Mouse (Mus musculus) embryonic facial prominence, embryonic 10.5 days (tissue): Measurements from ENCODE around the gene Adamtsl4. TPM values are rescaled to one million over a fixed set of nuclear protein-coding genes. Genes with fewer than 3 reads are reported as not detected.

Source experiments
- DNase-seq: peaks from one replicate; pipeline ENCODE4 v3.0.0-alpha.2; 2017; ENCODE audit warnings: low spot score
- H3K27ac ChIP-seq: fragments of 300-500 bp; sonication (generic); replicated peaks from 2 replicates; pipeline ENCODE4 v1.5.1; 2016; ENCODE audit warnings: mild to moderate bottlenecking
- H3K27me3 ChIP-seq: fragments of 300-500 bp; sonication (generic); replicated peaks from 2 replicates; pipeline ENCODE4 v1.6.1; 2016; ENCODE audit warnings: low read depth, mild to moderate bottlenecking; ENCODE audit not compliant: poor library complexity, severe bottlenecking
- H3K36me3 ChIP-seq: fragments of 300-500 bp; sonication (generic); replicated peaks from 2 replicates; pipeline ENCODE4 v1.6.1; 2016; ENCODE audit warnings: mild to moderate bottlenecking, moderate library complexity
- H3K4me1 ChIP-seq: fragments of 300-500 bp; sonication (generic); 2 replicates; pipeline ENCODE4 v1.6.1; 2016
- H3K4me3 ChIP-seq: fragments of 300-500 bp; sonication (generic); 2 replicates; pipeline ENCODE4 v1.5.1; 2016; ENCODE audit warnings: mild to moderate bottlenecking, moderate library complexity
- H3K9me3 ChIP-seq: fragments of 300-500 bp; sonication (generic); 2 replicates; pipeline ENCODE4 v1.6.1; 2016; ENCODE audit warnings: mild to moderate bottlenecking
- WGBS: fragments of 180-500 bp; shearing (Covaris S2); methylation state at CpG from one replicate; pipeline ENCODE4 v1.1.7; 2016; 5-methylcytosine and 5-hydroxymethylcytosine counted together
- microRNA-seq: library from miRNA; unstranded; fragments of <30 nt; microRNA quantifications from one replicate; pipeline ENCODE4, GENCODE M21; 2017
- polyA plus RNA-seq: library from polyadenylated mRNA; unstranded; fragments of >200 nt; fragmentation: Nextera tagmentation; extraction: Ambion mirVana; gene quantifications from 2 replicates; pipeline ENCODE4 v1.2.1, GENCODE M21; 2016

The Adamtsl4 gene
- polyA plus RNA-seq, 1 experiment from 2014 or later = 1.00 TPM

DNA sequence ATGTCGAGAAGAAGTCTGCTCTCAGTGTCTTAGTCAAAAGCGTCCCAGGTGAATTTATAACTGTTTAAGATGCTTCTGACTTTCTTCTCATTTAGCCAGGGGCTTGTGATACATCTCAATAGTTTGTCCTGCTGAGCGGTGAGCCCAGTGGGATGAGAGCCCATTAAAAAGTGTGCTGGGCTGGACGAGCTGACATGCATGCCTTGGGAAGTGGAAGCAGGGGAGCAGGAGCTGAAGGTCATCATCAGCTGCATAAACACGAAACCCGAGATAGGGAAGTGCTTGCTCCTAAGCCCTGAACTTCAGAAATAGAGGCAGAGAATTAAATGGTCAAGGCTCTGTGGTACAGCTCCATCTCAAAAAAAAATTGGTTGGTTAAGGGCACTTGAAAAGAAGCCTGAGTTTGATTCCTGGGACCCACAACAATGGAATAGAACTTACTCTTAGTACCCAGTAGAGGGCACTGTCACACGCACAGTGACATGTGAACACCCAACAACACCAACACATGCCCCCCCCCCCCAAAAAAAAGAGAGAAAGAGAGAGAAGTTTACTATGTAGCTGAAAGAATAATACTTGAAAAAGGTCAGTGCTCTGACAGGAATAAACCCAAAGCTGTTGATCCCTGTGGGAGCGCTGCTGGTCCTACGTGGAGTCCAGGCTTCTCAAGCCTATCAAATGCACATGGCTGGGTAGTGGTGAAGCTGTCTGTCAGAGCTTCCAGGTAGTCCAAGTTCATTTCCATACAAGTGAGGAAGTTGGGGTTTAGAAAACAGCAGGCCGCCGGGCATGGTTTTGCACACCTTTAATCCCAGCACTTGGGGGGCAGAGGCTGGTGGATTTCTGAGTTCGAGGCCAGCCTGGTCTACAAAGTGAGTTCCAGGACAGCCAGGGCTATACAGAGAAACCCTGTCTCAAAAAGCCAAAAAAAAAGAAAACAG, 54.8 kb downstream of the Adamtsl4 start:
- H3K36me3 ChIP-seq = peaks cover 99% of the 10 kb centered on the region
- DNase-seq = no peak
- H3K27ac ChIP-seq = no peak overlapping the region
- no peak overlapping the region for H3K4me3 ChIP-seq
- no peaks in the 10 kb centered on the region for H3K27me3 ChIP-seq
- no peaks in the 10 kb centered on the region for H3K9me3 ChIP-seq
- H3K4me1 ChIP-seq = 0 out of 2 replicates have a peak, but pooled peaks cover 4% of the 10 kb centered on the region
- WGBS = 79% methylated on average over 12 of the region's 12 CpGs

DNA sequence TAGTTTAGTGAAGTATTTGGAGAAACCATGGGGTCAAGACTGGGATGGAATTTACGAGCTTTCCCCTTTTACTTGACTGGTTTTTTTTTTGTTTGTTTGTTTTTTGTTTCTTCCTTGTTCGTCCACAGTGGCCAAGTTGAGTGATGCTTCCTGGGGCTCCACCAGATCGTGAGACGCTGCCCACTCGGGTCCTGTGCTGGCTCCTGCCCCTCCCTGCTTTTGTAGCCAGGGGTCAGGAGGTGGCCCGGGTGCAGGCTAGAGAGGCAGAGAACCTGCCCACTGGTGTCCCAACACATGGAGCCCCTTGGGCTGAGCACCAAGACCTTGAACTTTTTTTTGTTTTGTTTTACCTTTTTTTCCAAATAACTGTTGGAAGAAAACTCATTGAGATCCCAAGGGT, 56.4 kb downstream of the Adamtsl4 start:
- H3K36me3 ChIP-seq = peaks cover 99% of the 10 kb centered on the region
- no peaks in the 10 kb centered on the region for H3K27me3 ChIP-seq
- H3K4me3 ChIP-seq = no peak overlapping the region
- peaks cover 6% of the 10 kb centered on the region for H3K4me1 ChIP-seq
- H3K9me3 ChIP-seq = no peaks in the 10 kb centered on the region
- 82% methylated on average over 6 of the region's 6 CpGs for WGBS
- no peak for DNase-seq
- H3K27ac ChIP-seq = no peak overlapping the region

- no peak for DNase-seq
- Histone ChIP-seq H3K4me1 (peaks cover 10% of the 10 kb centered on the region), H3K27me3 (no peaks in the 10 kb centered on the region), H3K27ac (no peak overlapping the region), H3K36me3 (peaks cover 97% of the 10 kb centered on the region), H3K4me3 (no peak overlapping the region), H3K9me3 (no peaks in the 10 kb centered on the region)
- 82% methylated on average over 3 of the region's 3 CpGs for WGBS
Observed at GRCm38 (mm10) chr3:95630856-95631255, 56.9 kb downstream of the Adamtsl4 start.

DNA sequence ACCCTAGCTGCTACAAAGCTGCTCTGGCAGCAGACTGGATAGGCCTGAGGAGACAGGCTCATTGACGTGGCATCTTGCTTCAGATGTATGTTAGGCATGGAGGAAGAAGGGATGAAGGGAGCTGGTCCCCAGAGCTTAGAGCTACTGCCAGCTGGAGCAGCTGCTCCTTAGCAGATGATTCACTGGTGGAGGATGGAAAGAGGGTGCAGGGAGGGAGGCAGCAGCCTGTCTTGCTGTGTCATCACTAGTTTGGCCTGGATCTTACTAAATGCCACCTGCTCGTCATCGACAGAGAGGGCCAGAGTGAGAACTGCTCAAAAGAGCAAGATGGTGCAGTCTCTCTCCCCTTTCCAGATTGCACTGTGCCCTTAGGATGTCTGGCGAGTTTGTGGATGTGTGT, 58.0 kb downstream of the Adamtsl4 start:
- Histone ChIP-seq H3K4me1 (peaks cover 13% of the 10 kb centered on the region), H3K27ac (no peak overlapping the region), H3K27me3 (no peaks in the 10 kb centered on the region), H3K36me3 (peaks cover 86% of the 10 kb centered on the region), H3K4me3 (no peak overlapping the region), H3K9me3 (no peaks in the 10 kb centered on the region)
- WGBS = 88% methylated on average over 4 of the region's 4 CpGs
- DNase-seq = no peak

DNA sequence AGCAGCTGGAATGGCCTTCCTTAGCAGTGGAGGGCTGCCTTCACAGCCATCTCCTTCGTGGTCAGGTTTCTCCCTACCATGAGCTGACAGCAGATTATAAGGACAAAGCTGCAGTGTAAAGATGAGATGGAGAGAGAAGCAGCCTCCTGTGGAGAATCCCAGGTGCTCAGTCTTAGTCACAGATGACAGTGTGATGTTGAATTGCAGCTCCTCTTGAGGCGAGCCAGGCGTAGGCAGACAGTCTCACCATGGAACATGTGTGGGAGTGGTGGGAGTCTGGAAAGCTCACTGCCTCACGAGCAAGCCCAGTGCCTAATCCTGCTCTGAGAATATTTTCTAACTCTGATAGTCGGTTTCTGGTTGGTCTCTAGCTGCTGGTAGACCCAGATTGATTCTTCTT, 60.0 kb downstream of the Adamtsl4 start:
- no peak overlapping the region for H3K27ac ChIP-seq
- peaks cover 66% of the 10 kb centered on the region for H3K36me3 ChIP-seq
- H3K27me3 ChIP-seq = no peaks in the 10 kb centered on the region
- DNase-seq = no peak
- H3K4me3 ChIP-seq = no peak overlapping the region
- H3K4me1 ChIP-seq = peaks cover 25% of the 10 kb centered on the region
- H3K9me3 ChIP-seq = no peaks in the 10 kb centered on the region
- 91% methylated on average over 5 of the region's 5 CpGs for WGBS

Small RNA genes within 50 kb of the gene (microRNA-seq; reads per million reads assigned to microRNA genes)
- gene Mir7014 = not detected

Other genes with a start within 250 kb of the Adamtsl4 start
- gene Ctsk, start 188.7 kb downstream of the Adamtsl4 start, polyA plus RNA-seq = 3.4 and 5.5 TPM in 2 replicates
- gene Ctss, start 161.1 kb downstream of the Adamtsl4 start, polyA plus RNA-seq = 3.4 and 4.3 TPM in 2 replicates
- not detected in 2 replicates for gene Hormad1, start 128.2 kb downstream of the Adamtsl4 start, polyA plus RNA-seq
- gene Golph3l, start 99.0 kb downstream of the Adamtsl4 start, polyA plus RNA-seq = 29.7 and 30.3 TPM in 2 replicates
- 79.1 and 79.7 TPM in 2 replicates for gene Ensa, start 62.9 kb downstream of the Adamtsl4 start, polyA plus RNA-seq
- gene Mcl1, start 29.1 kb downstream of the Adamtsl4 start, polyA plus RNA-seq = 49.5 and 50.0 TPM in 2 replicates
- 9.7 and 10.9 TPM in 2 replicates for gene Ecm1, start 51.7 kb upstream of the Adamtsl4 start, polyA plus RNA-seq
- 65.5 and 71.5 TPM in 2 replicates for gene Tars2, start 72.3 kb upstream of the Adamtsl4 start, polyA plus RNA-seq
- 24.0 and 25.7 TPM in 2 replicates for gene Rprd2, start 130.9 kb upstream of the Adamtsl4 start, polyA plus RNA-seq
- 74.5 and 75.6 TPM in 2 replicates for gene Prpf3, start 168.0 kb upstream of the Adamtsl4 start, polyA plus RNA-seq
- 374 and 377 TPM in 2 replicates for gene Mrps21, start 183.6 kb upstream of the Adamtsl4 start, polyA plus RNA-seq
- 11.5 and 13.4 TPM in 2 replicates for gene Ciart, start 194.3 kb upstream of the Adamtsl4 start, polyA plus RNA-seq
- gene BC028528, start 204.1 kb upstream of the Adamtsl4 start, polyA plus RNA-seq = 7.6 and 10.2 TPM in 2 replicates
- 33.4 and 36.1 TPM in 2 replicates for gene Aph1a, start 206.1 kb upstream of the Adamtsl4 start, polyA plus RNA-seq
- gene Car14, start 216.8 kb upstream of the Adamtsl4 start, polyA plus RNA-seq = 120 and 133 TPM in 2 replicates
- gene Anp32e, start 241.3 kb upstream of the Adamtsl4 start, polyA plus RNA-seq = 369 and 371 TPM in 2 replicates